Mouse (Mus musculus) MEL (cell line): Measurements from ENCODE around the gene Wars. TPM values are rescaled to one million over a fixed set of nuclear protein-coding genes. Genes with fewer than 3 reads are reported as not detected.

Source experiments
- DNase-seq: peaks from one replicate; pipeline ENCODE4 v3.0.0; 2011; ENCODE audit warnings: low read depth, low spot score
- H3K27ac ChIP-seq: 2 replicates; pipeline ENCODE4 v1.5.1; 2012; ENCODE audit warnings: low read depth, mild to moderate bottlenecking, control low read depth, low read length, moderate library complexity; ENCODE audit not compliant: control insufficient read depth
- H3K27me3 ChIP-seq, 2 experiments: fragments of 150-350 bp in 1 of 2; sonication (generic) in 1 of 2; 2 replicates each; pipeline ENCODE4 v1.6.1; 2012; ENCODE audit warnings: low read length in 2 of 2, mild to moderate bottlenecking in 2 of 2, improper control_type of control experiment in 1 of 2, moderate library complexity in 1 of 2; ENCODE audit not compliant: insufficient read depth in 2 of 2, control insufficient read depth in 1 of 2
- H3K36me3 ChIP-seq, 2 experiments: 2 replicates each; pipeline ENCODE4 v1.6.1; 2012 to 2014; ENCODE audit warnings: low read length in 2 of 2, improper control_type of control experiment in 1 of 2, inconsistent platforms in 1 of 2, mild to moderate bottlenecking in 1 of 2; ENCODE audit not compliant: insufficient read depth in 2 of 2, control insufficient read depth in 1 of 2
- H3K4me1 ChIP-seq, 2 experiments: fragments of 150-350 bp in 1 of 2; sonication (generic) in 1 of 2; 2 replicates each; pipeline ENCODE4 v1.6.1; 2012; ENCODE audit warnings: low read length in 2 of 2, improper control_type of control experiment in 1 of 2, mild to moderate bottlenecking in 1 of 2; ENCODE audit not compliant: insufficient read depth in 2 of 2, control insufficient read depth in 1 of 2
- H3K4me3 ChIP-seq, 2 experiments: fragments of 150-350 bp in 1 of 2; sonication (generic) in 1 of 2; 2 replicates each; pipeline ENCODE4 v1.5.1; 2012; ENCODE audit warnings: low read depth in 2 of 2, low read length in 2 of 2, mild to moderate bottlenecking in 2 of 2, moderate library complexity in 2 of 2, control low read depth in 1 of 2, improper control_type of control experiment in 1 of 2; ENCODE audit not compliant: control insufficient read depth in 1 of 2, insufficient read depth in 1 of 2
- H3K79me2 ChIP-seq: 2 replicates; pipeline ENCODE4 v1.6.1; 2012; ENCODE audit warnings: mild to moderate bottlenecking, low read length, moderate library complexity; ENCODE audit not compliant: control insufficient read depth, poor library complexity, insufficient read depth
- H3K9ac ChIP-seq: 2 replicates; pipeline ENCODE4 v1.6.1; 2012; ENCODE audit warnings: low read depth, mild to moderate bottlenecking, control low read depth, low read length, moderate library complexity; ENCODE audit not compliant: control insufficient read depth, poor library complexity, severe bottlenecking
- H3K9me3 ChIP-seq: fragments of 150-350 bp; sonication (generic); replicated peaks from 2 replicates; pipeline ENCODE4 v1.6.1; 2012; ENCODE audit warnings: mild to moderate bottlenecking, low read length, improper control_type of control experiment, moderate library complexity; ENCODE audit not compliant: insufficient read depth
- CHD1 ChIP-seq: IDR thresholded peaks from 2 replicates; pipeline ENCODE4 v1.6.1; 2012; ENCODE audit warnings: low read depth, mild to moderate bottlenecking, inconsistent platforms, low read length, improper control_type of control experiment
- ETS1 ChIP-seq: IDR thresholded peaks from 2 replicates; pipeline ENCODE4 v1.6.1; 2012; ENCODE audit warnings: low read depth, mild to moderate bottlenecking, inconsistent platforms, low read length, improper control_type of control experiment, moderate library complexity
- GATA1 ChIP-seq: IDR thresholded peaks from 2 replicates; pipeline ENCODE4 v1.6.1; 2011; ENCODE audit warnings: low read depth, low read length, improper control_type of control experiment
- MAFK ChIP-seq: IDR thresholded peaks from 2 replicates; pipeline ENCODE4 v1.6.1; 2011; ENCODE audit warnings: low read depth, mild to moderate bottlenecking, low read length, improper control_type of control experiment, borderline replicate concordance
- MAX ChIP-seq: IDR thresholded peaks from 2 replicates; pipeline ENCODE4 v1.6.1; 2011; ENCODE audit warnings: low read length, improper control_type of control experiment
- MEF2A ChIP-seq: IDR thresholded peaks from 2 replicates; pipeline ENCODE4 v1.6.1; 2014; ENCODE audit warnings: low read depth, mild to moderate bottlenecking, inconsistent platforms, low read length, improper control_type of control experiment; ENCODE audit not compliant: poor library complexity, insufficient replicate concordance, severe bottlenecking; ENCODE audit errors: extremely low read depth
- MXI1 ChIP-seq: IDR thresholded peaks from 2 replicates; pipeline ENCODE4 v1.6.1; 2011; ENCODE audit warnings: mild to moderate bottlenecking, low read depth, low read length, improper control_type of control experiment
- MYB ChIP-seq: IDR thresholded peaks from 2 replicates; pipeline ENCODE4 v1.6.1; 2011; ENCODE audit warnings: mild to moderate bottlenecking, low read depth, low read length, improper control_type of control experiment
- NRF1 ChIP-seq: IDR thresholded peaks from 2 replicates; pipeline ENCODE4 v1.6.1; 2014; ENCODE audit warnings: low read depth, mild to moderate bottlenecking, inconsistent platforms, low read length, improper control_type of control experiment, moderate library complexity; ENCODE audit not compliant: poor library complexity, insufficient read depth, severe bottlenecking
- POLR2A ChIP-seq, 2 experiments: IDR thresholded peaks; 2 replicates each; pipeline ENCODE4 v1.6.1; 2011 to 2012; ENCODE audit warnings: low read length in 2 of 2, mild to moderate bottlenecking in 2 of 2, control low read depth in 1 of 2, improper control_type of control experiment in 1 of 2, low read depth in 1 of 2, moderate library complexity in 1 of 2; ENCODE audit not compliant: control insufficient read depth in 1 of 2, insufficient read depth in 1 of 2, poor library complexity in 1 of 2
- POLR2AphosphoS2 ChIP-seq: IDR thresholded peaks from 2 replicates; pipeline ENCODE4 v1.6.1; 2011; ENCODE audit warnings: low read length, improper control_type of control experiment
- SMC3 ChIP-seq: IDR thresholded peaks from 2 replicates; pipeline ENCODE4 v1.6.1; 2011; ENCODE audit warnings: low read depth, low read length, improper control_type of control experiment
- TAL1 ChIP-seq: IDR thresholded peaks from 2 replicates; pipeline ENCODE4 v1.6.1; 2012; ENCODE audit warnings: mild to moderate bottlenecking, inconsistent platforms, low read length, moderate library complexity, mixed read lengths
- TCF12 ChIP-seq: IDR thresholded peaks from 2 replicates; pipeline ENCODE4 v1.6.1; 2014; ENCODE audit warnings: low read depth, mild to moderate bottlenecking, inconsistent platforms, low read length, improper control_type of control experiment, moderate library complexity
- UBTF ChIP-seq: IDR thresholded peaks from 2 replicates; pipeline ENCODE4 v1.6.1; 2012; ENCODE audit warnings: low read depth, mild to moderate bottlenecking, inconsistent platforms, low read length, improper control_type of control experiment, moderate library complexity, borderline replicate concordance; ENCODE audit not compliant: insufficient read depth
- USF1 ChIP-seq: IDR thresholded peaks from 2 replicates; pipeline ENCODE4 v1.6.1; 2014; ENCODE audit warnings: low read depth, mild to moderate bottlenecking, inconsistent platforms, low read length, improper control_type of control experiment, moderate library complexity
- USF2 ChIP-seq, 2 experiments: IDR thresholded peaks; 2 replicates each; pipeline ENCODE4 v1.6.1; 2011 to 2012; ENCODE audit warnings: improper control_type of control experiment in 2 of 2, low read length in 2 of 2, borderline replicate concordance in 1 of 2, inconsistent platforms in 1 of 2, low read depth in 1 of 2, mild to moderate bottlenecking in 1 of 2; ENCODE audit not compliant: insufficient read depth in 1 of 2
- ZC3H11A ChIP-seq: IDR thresholded peaks from 2 replicates; pipeline ENCODE4 v1.6.1; 2012; ENCODE audit warnings: low read depth, mild to moderate bottlenecking, inconsistent platforms, low read length, improper control_type of control experiment
- ZMIZ1 ChIP-seq: IDR thresholded peaks from 2 replicates; pipeline ENCODE4 v1.6.1; 2012; ENCODE audit warnings: low read depth, mild to moderate bottlenecking, inconsistent platforms, low read length, improper control_type of control experiment, moderate library complexity
- polyA plus RNA-seq, 2 experiments: library from polyadenylated mRNA; stranded (reverse) in 1 of 2; unstranded in 1 of 2; fragments of >175 nt in 1 of 2; fragments of >200 nt in 1 of 2; gene quantifications; 2 replicates each; pipeline versions ENCODE4 v1.2.1 to v1.2.4; 2012; ENCODE audit warnings: low replicate concordance in 2 of 2, low read depth in 1 of 2; ENCODE audit not compliant: insufficient read length in 2 of 2, insufficient read depth in 1 of 2, missing spikeins in 1 of 2
- total RNA-seq: library from RNA; depleted of rRNA; stranded (reverse); fragments of 300-350 nt; gene quantifications from 2 replicates; pipeline ENCODE4 v1.2.3, GENCODE M21; 2012

The Wars gene
- total and polyA plus RNA-seq, 3 experiments: 85.7 to 836 (median 98.4) TPM

DNA sequence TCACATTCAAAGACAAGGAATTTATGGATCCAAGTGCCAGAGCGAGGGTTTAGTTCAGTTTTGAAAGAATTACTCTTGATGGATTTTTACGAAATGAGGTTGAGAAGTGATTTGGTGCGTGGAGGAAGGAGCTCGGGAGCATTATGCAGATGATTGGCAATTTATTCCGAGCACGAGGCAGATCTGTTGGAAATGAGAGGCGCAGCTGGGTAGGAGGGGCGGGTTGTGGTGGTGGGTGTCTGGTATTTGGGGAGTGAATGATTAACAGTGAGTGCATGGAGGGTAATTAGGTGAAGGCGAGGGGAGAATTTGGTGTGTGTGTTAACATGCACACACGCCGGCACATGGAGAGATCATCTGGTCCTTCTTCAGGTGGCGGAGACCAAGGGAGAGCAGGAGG lies 12.4 kb upstream of the Wars start (continued):
- TF ChIP-seq GATA1 (no peak), ETS1 (no peak), TAL1 (no peak)

DNA sequence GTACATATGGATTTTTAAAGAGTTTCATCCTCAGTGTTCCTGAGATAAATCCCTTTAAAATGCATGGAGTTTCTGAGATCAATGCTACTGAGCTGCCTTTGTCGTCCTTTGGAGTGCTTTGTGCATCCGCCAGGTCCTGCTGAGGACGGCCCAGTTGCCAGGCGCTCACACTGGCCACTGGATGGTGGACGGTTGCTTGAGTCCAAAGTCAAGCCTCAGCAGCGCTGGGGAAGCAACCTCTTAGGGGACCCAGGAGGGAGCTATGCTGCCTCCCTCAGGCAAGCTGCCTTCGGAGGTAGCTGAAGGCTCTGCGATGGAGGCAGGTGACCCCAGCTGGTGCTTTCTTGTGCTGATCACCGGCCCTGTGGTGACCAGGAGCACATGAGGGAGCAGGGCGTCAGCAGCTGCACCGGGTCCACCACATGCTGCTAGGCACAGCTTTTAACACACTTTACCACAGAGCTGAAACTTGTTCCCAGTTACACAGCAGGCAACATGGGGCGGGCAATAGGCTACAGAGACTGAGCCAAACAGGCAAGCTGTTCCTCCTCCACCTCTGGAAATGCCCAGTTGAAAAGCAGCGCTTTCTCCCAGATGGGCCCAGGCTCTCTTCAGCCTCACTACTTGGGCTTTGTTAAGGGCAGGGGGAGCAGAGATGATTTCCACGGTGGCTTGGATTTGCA lies 11.8 kb upstream of the Wars start:
- Histone ChIP-seq H3K79me2 (no peaks in the 10 kb centered on the region), H3K9me3 (no peaks in the 10 kb centered on the region), H3K4me1 (peaks cover 2 to 19% of the 10 kb centered on the region in 2 experiments; a peak in 3 of 4 replicates), H3K27me3 (no peaks in the 10 kb centered on the region), H3K27ac (no peak overlapping the region), H3K9ac (no peak overlapping the region), H3K4me3 (no peak overlapping the region)
- no peak for DNase-seq
- TF ChIP-seq MEF2A (no peak), CHD1 (no peak), MXI1 (no peak), POLR2A (IDR thresholded peaks at IDR 0.05; ENCODE audit: control insufficient read depth in 1 of 2, insufficient read depth in 1 of 2, low read depth in 1 of 2, low read length in 2 of 2, poor library complexity in 1 of 2) (no peak), SMC3 (no peak), POLR2AphosphoS2 (no peak), MYB (no peak), MAFK (no peak), ZC3H11A (no peak), USF2 (IDR thresholded peaks at IDR 0.05; ENCODE audit: borderline replicate concordance in 1 of 2, insufficient read depth in 1 of 2, low read depth in 1 of 2, low read length in 2 of 2) (no peak), UBTF (no peak), ZMIZ1 (no peak), NRF1 (no peak), USF1 (no peak), TCF12 (no peak), MAX (no peak)
- TF ChIP-seq, all 39 proteins: peak for 0
- peaks cover 0 to 8% of the 10 kb centered on the region in 2 experiments; a peak in 2 of 4 replicates for H3K36me3 ChIP-seq
